Mouse (Mus musculus) frontal cortex, adult (tissue): Measurements from ENCODE around the gene Cep68.

Experiments used
- ATAC-seq: cut with Nextera tagmentation; 2 replicates; pipeline ENCODE4 v1.9.2; 2017; ENCODE audit warnings: mild to moderate bottlenecking, moderate library complexity, mixed read lengths; ENCODE audit not compliant: low TSS enrichment

Gene Cep68

DNA sequence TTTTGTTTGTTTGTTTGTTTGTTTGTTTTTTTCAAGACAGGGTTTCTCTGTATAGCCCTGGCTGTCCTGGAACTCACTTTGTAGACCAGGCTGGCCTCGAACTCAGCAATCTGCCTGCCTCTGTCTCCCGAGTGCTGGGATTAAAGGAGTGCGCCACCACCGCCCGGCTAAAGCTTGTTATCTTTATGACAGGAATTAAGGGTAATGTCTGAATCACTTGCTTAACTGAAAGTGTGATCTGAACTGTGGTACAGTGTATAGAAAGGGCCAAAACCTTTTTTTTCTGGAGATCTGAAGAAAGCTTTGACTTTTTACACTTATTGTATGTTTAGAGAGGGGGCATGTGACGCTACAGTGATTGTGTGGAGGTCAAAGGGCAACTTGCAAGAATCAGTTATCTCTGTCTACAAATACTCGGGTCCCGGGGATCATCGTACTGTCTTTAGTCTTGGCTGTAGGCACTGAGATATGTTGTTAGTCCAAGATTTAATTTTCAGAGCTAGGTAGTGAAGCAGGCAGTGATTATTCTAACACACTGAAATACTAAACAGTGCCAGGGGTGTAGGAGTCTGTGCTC lies 44.3 kb downstream of the Cep68 start:
- no peak for ATAC-seq

DNA sequence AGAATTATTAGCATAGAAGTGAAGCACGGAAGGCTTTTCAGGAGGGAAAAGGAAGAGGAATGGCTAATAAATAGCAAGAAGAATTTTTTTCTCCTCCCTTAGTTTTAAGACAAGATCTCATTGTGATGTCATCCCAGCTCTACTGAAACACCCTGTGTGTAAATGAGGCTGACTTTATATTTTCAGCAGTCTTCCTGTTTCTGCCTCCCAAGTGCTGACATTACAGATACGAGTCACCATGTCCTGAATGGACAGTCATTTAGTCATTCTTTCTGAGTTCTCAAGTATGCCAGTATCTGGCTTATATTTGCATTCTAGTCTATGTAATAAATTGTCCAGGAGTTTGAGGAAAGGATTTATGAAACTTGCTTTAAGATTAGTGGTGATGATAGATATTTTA lies 44.9 kb downstream of the Cep68 start:
- no peak for ATAC-seq

DNA sequence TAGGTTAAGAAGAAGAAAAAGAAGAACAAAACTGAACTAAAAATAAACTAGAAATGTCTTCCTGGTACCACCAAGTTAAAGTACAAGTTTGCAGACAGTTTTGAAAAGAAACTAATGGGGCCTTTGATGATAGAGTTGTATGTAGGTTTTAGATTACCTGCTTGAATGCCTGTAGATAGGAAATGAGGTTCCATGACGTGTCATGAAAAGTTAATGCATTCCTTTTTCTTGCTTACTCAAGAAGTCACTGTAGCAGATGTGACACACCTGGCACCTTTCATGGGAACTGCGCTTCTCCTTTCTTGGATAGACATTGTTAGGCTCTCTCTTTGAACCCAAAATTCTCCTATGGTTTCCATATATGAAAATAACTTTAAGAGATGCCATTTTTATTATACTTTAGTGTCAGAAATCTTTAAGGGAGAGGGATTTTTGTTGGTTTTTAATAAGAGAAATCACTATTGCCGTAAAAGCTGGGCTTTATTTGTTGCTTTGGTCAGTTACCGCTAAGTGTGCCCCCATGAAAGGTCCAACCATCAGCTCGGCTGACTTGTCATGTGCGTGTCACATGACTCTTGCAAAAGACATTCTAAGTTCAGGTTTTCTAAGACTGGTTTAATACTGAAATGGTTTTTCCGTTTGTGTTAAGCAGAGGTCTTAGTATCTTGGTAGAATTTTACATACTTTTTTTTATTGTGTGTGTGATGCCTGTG lies 46.8 kb downstream of the Cep68 start:
- ATAC-seq = no peak

DNA sequence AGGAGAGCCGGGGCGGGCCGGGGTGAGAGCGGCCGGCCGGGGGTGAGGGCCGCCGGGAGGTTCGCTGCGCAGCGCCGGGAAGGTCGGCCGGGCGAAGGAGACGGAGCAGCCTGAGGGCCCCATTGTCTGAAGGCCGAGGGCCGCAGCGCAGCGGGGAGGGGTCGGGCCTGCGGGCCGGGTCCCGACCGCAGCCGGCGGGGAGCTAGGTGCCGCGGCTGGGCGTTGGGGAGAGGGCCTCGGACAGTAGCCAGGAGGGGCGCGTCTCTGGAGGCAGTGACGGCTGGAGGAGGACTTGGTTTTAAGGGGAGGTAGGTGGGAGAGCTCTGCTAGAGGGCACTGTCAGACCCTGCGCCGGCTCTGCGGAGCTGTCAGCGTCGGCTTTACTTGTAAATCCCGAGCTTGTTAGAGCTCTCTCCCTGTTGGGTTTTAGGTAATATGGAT lies 47.5 kb downstream of the Cep68 start:
- ATAC-seq = peak; percentile 34

DNA sequence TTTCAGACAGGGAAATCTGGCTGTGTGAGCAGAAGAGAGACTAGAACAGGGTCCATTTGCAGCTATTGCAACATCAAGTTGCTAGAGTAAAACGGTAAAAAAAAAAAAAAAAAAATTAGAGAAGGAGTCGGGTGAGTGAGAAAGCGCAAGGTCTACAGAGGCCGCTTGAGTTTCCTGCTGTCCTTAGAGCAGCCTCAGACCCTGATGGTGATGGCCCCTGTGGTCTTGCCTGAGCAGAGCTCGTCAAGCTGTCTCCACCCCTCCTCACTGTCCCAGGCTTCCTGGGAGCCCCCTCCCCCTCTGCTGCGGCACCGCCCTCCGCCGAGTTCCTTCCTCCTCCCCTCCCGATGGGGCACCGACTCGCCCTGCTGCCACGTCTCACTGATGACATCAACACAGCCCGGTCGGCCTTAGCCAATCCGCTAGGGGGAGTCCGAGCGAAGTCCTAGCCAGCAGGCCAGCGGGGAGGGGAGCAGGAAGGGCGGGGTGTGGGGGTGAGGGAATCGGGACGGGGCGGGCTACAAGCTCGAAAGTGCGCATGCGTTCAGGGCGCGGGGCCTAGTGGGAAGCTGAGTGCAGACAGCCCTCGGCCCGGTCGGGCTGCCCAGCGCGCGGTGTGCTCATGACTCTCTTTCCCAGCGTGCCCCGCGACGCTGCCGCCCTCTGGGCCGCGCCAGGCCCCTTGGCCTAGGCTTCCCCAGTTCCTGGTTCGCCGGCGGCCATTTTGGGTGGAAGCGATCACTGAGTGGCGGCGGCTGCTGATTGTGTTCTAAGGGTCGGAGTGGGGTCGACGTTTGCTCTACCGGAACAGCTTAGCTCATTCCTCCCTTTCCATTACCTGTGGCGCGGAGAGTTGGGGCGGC lies 48.3 kb downstream of the Cep68 start, which contains the start of gene Rab1a:
Gene Rab1a (plus strand): TSS at position 720 of the 863 bp plus-strand sequence.
- peak; percentile 94 for ATAC-seq

DNA sequence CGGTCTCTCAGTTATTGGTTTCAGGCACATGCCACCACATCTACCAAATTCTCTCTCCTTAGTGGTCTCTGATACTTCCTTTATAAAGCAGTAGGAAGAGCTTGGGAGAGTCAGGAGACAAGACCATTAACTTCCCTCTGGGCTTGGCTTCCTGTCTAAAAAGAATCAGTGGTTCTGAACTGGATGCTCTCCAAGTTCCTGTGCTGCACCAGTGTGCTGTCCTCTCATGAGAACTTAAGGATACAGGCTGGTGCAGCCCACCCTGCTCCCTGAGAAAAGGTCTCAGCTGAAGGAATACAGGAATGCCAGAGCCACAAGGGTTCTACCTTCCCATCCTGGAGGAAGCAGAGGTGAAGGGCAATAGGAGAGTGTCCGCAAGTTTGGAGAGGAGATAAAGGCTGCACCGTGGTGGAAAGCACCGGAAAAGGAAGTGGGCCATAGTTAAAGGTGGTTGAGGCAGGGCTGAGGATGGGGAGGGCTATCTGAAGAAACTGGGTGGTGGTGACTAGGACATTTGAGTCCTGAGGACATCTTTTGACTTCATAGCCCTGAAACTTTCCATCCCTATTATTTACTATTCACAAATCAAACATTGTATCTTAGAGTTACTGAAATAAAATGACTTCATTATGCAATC lies 56.0 kb downstream of the Cep68 start:
- ATAC-seq = no peak

DNA sequence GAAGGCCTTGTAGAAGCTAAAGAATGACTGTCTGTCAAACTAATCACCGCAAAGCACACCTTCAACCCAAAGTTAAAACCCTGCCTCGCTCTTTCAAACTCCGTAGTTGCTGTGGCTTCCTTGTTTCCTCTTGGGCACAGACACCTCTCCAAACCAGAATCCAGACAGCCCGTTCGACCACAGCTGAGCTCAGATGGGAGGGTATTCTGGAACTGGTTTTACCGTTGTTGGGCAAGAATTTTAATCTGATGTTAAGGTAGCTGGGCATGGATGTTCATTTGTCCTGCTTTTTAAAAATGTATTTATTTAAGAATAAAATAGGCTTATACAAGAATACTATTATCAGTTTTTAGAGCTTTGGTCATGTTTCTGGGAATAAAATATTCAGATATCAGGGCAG lies 62.0 kb downstream of the Cep68 start:
- ATAC-seq = no peak
